Mouse (Mus musculus) cerebellum, adult 2 months (tissue): Measurements from ENCODE around the gene Olfr305.

Source experiments
- CTCF ChIP-seq: fragments of 200-500 bp; IDR thresholded peaks from 2 replicates; pipeline ENCODE4 v1.5.1; 2011; ENCODE audit warnings: low read depth, mild to moderate bottlenecking, control low read depth, low read length, moderate library complexity, borderline replicate concordance; ENCODE audit not compliant: insufficient read depth
- POLR2A ChIP-seq: fragments of 200-500 bp; IDR thresholded peaks from 2 replicates; pipeline ENCODE4 v1.6.1; 2011; ENCODE audit warnings: low read length, control low read depth, borderline replicate concordance; ENCODE audit not compliant: insufficient read depth

GRCm38 (mm10) chr7:86386558-86386957, 19.8 kb upstream of the Olfr305 start, which contains the start of gene Olfr304:
- TF ChIP-seq CTCF (no peak), POLR2A (no peak)
